Mouse (Mus musculus) CH12.LX (cell line): ENCODE measurements around the gene Pon3. TPM values are rescaled to one million over a fixed set of nuclear protein-coding genes. Genes with fewer than 3 reads are reported as not detected.

Experiments used
- DNase-seq: peaks from one replicate; pipeline ENCODE4 v3.0.0-alpha.2; 2013; ENCODE audit errors: extremely low read depth
- H3K27ac ChIP-seq: 2 replicates; pipeline ENCODE4 v1.5.1; 2012; ENCODE audit warnings: low read depth, mild to moderate bottlenecking, control low read depth, moderate library complexity; ENCODE audit not compliant: insufficient read depth
- H3K27me3 ChIP-seq: replicated peaks from 2 replicates; pipeline ENCODE3; 2012; ENCODE audit warnings: inconsistent platforms
- H3K36me3 ChIP-seq, 2 experiments: replicated peaks in 1 of 2; 2 replicates each; pipeline versions ENCODE3 to v1.6.1; 2012; ENCODE audit warnings: inconsistent platforms in 1 of 2, low read length in 1 of 2, mild to moderate bottlenecking in 1 of 2, mixed read lengths in 1 of 2, moderate library complexity in 1 of 2; ENCODE audit not compliant: control insufficient read depth in 1 of 2, insufficient read depth in 1 of 2
- H3K4me1 ChIP-seq, 2 experiments: 2 replicates each; pipeline ENCODE4 v1.6.1; 2012; ENCODE audit warnings: inconsistent platforms in 1 of 2, moderate library complexity in 1 of 2; ENCODE audit not compliant: insufficient read depth in 2 of 2, control insufficient read depth in 1 of 2
- H3K4me2 ChIP-seq: 2 replicates; pipeline ENCODE4 v1.6.1; 2012; ENCODE audit warnings: low read depth, mild to moderate bottlenecking, control low read depth; ENCODE audit not compliant: poor library complexity, insufficient read depth, severe bottlenecking
- H3K4me3 ChIP-seq, 3 experiments: fragments of 150-350 bp in 1 of 3; sonication (generic) in 1 of 3; replicated peaks in 1 of 3; 2 replicates each; pipeline versions ENCODE3 to v1.5.1; 2011 to 2012; ENCODE audit warnings: low read depth in 2 of 3, low read length in 2 of 3, mild to moderate bottlenecking in 2 of 3, moderate library complexity in 2 of 3, control low read depth in 1 of 3, improper control_type of control experiment in 1 of 3, inconsistent platforms in 1 of 3, mixed read lengths in 1 of 3; ENCODE audit not compliant: poor library complexity in 1 of 3
- H3K79me2 ChIP-seq: replicated peaks from 2 replicates; pipeline ENCODE4 v1.6.1; 2012; ENCODE audit warnings: mild to moderate bottlenecking, moderate library complexity; ENCODE audit not compliant: control insufficient read depth, poor library complexity, insufficient read depth, severe bottlenecking; ENCODE audit errors: extremely low read depth
- H3K9ac ChIP-seq: 2 replicates; pipeline ENCODE4 v1.6.1; 2012; ENCODE audit warnings: low read depth, mild to moderate bottlenecking, control low read depth, moderate library complexity; ENCODE audit not compliant: insufficient read depth
- H3K9me3 ChIP-seq: replicated peaks from 2 replicates; pipeline ENCODE3; 2012; ENCODE audit warnings: low read length, inconsistent platforms, mixed read lengths
- BHLHE40 ChIP-seq: IDR thresholded peaks from 2 replicates; pipeline ENCODE4 v1.6.1; 2011; ENCODE audit warnings: mild to moderate bottlenecking, low read depth, low read length, improper control_type of control experiment
- CHD2 ChIP-seq: IDR thresholded peaks from 2 replicates; pipeline ENCODE4 v1.6.1; 2011; ENCODE audit warnings: low read length, improper control_type of control experiment
- CTCF ChIP-seq, 2 experiments: IDR thresholded peaks in 1 of 2; conservative IDR thresholded peaks in 1 of 2; 2 replicates each; pipeline ENCODE4 v1.5.1; 2011 to 2012; ENCODE audit warnings: low read depth in 2 of 2, low read length in 2 of 2, improper control_type of control experiment in 1 of 2, inconsistent platforms in 1 of 2, mild to moderate bottlenecking in 1 of 2, moderate library complexity in 1 of 2
- ELF1 ChIP-seq: IDR thresholded peaks from 2 replicates; pipeline ENCODE4 v1.6.1; 2014; ENCODE audit warnings: low read depth, mild to moderate bottlenecking, inconsistent platforms, low read length, improper control_type of control experiment
- ETS1 ChIP-seq: conservative IDR thresholded peaks from 2 replicates; pipeline ENCODE4 v1.6.1; 2012; ENCODE audit warnings: low read depth, mild to moderate bottlenecking, inconsistent platforms, low read length, improper control_type of control experiment, moderate library complexity
- GABPA ChIP-seq: IDR thresholded peaks from 2 replicates; pipeline ENCODE4 v1.6.1; 2012; ENCODE audit warnings: low read depth, low read length, improper control_type of control experiment, inconsistent platforms; ENCODE audit not compliant: insufficient replicate concordance
- HCFC1 ChIP-seq: IDR thresholded peaks from 2 replicates; pipeline ENCODE4 v1.6.1; 2012; ENCODE audit warnings: low read depth, mild to moderate bottlenecking, inconsistent platforms, low read length, improper control_type of control experiment
- JUN ChIP-seq: IDR thresholded peaks from 2 replicates; pipeline ENCODE4 v1.6.1; 2011; ENCODE audit warnings: low read depth, mild to moderate bottlenecking, low read length, improper control_type of control experiment, moderate library complexity; ENCODE audit not compliant: insufficient read depth
- KAT2A ChIP-seq: IDR thresholded peaks from 2 replicates; pipeline ENCODE4 v1.6.1; 2012; ENCODE audit warnings: low read length, improper control_type of control experiment, inconsistent platforms; ENCODE audit not compliant: insufficient replicate concordance
- MYC ChIP-seq: IDR thresholded peaks from 2 replicates; pipeline ENCODE4 v1.6.1; 2011; ENCODE audit warnings: low read depth, mild to moderate bottlenecking, improper control_type of control experiment, low read length
- NELFE ChIP-seq: IDR thresholded peaks from 2 replicates; pipeline ENCODE4 v1.6.1; 2011; ENCODE audit warnings: low read depth, low read length, improper control_type of control experiment
- NRF1 ChIP-seq: IDR thresholded peaks from 2 replicates; pipeline ENCODE4 v1.6.1; 2014; ENCODE audit warnings: low read depth, mild to moderate bottlenecking, inconsistent platforms, low read length, improper control_type of control experiment, moderate library complexity
- PAX5 ChIP-seq: IDR thresholded peaks from 2 replicates; pipeline ENCODE4 v1.6.1; 2012; ENCODE audit warnings: low read length, inconsistent platforms, mixed read lengths
- POLR2A ChIP-seq: IDR thresholded peaks from 2 replicates; pipeline ENCODE4 v1.6.1; 2011; ENCODE audit warnings: low read depth, mild to moderate bottlenecking, improper control_type of control experiment, low read length
- POLR2AphosphoS2 ChIP-seq: IDR thresholded peaks from 2 replicates; pipeline ENCODE4 v1.6.1; 2011; ENCODE audit warnings: low read depth, low read length, improper control_type of control experiment
- RAD21 ChIP-seq: IDR thresholded peaks from 2 replicates; pipeline ENCODE4 v1.6.1; 2011; ENCODE audit warnings: low read depth, mild to moderate bottlenecking, low read length, improper control_type of control experiment, moderate library complexity
- RCOR1 ChIP-seq: conservative IDR thresholded peaks from 2 replicates; pipeline ENCODE4 v1.6.1; 2012; ENCODE audit warnings: low read depth, mild to moderate bottlenecking, inconsistent platforms, low read length, improper control_type of control experiment
- SIN3A ChIP-seq: IDR thresholded peaks from 2 replicates; pipeline ENCODE4 v1.6.1; 2012; ENCODE audit warnings: low read length, improper control_type of control experiment, inconsistent platforms
- TBP ChIP-seq: conservative IDR thresholded peaks from 2 replicates; pipeline ENCODE4 v1.6.1; 2011; ENCODE audit warnings: low read depth, low read length, improper control_type of control experiment
- TCF12 ChIP-seq: IDR thresholded peaks from 2 replicates; pipeline ENCODE4 v1.6.1; 2014; ENCODE audit warnings: low read depth, mild to moderate bottlenecking, inconsistent platforms, low read length, improper control_type of control experiment
- USF1 ChIP-seq: IDR thresholded peaks from 2 replicates; pipeline ENCODE4 v1.6.1; 2014; ENCODE audit warnings: low read depth, mild to moderate bottlenecking, inconsistent platforms, low read length, improper control_type of control experiment
- USF2 ChIP-seq: conservative IDR thresholded peaks from 2 replicates; pipeline ENCODE4 v1.6.1; 2011; ENCODE audit warnings: low read depth, low read length, improper control_type of control experiment
- ZC3H11A ChIP-seq: IDR thresholded peaks from 2 replicates; pipeline ENCODE4 v1.6.1; 2012; ENCODE audit warnings: low read depth, mild to moderate bottlenecking, inconsistent platforms, low read length, improper control_type of control experiment
- ZKSCAN1 ChIP-seq: IDR thresholded peaks from 2 replicates; pipeline ENCODE4 v1.6.1; 2012; ENCODE audit warnings: low read depth, inconsistent platforms, low read length, improper control_type of control experiment, borderline replicate concordance
- ZMIZ1 ChIP-seq: IDR thresholded peaks from 2 replicates; pipeline ENCODE4 v1.6.1; 2012; ENCODE audit warnings: low read depth, mild to moderate bottlenecking, inconsistent platforms, low read length, improper control_type of control experiment
- ZNF384 ChIP-seq: IDR thresholded peaks from 2 replicates; pipeline ENCODE4 v1.6.1; 2012; ENCODE audit warnings: low read depth, low read length, improper control_type of control experiment, inconsistent platforms
- dilution Hi-C: fragments of 300-500 bp; cut with MboI; formaldehyde crosslinking; loops from 2 replicates; pipeline ENCODE4 v1.14.3; 2020; ENCODE audit warnings: low sequenced_read_pairs; ENCODE audit not compliant: extremely low pct_unique_long_range_greater_than_20kb, extremely low pct_ligation_motif_present
- in situ Hi-C: fragments of 300-500 bp; cut with MboI; formaldehyde crosslinking; loops from 3 replicates; pipeline ENCODE4 v1.14.3; 2019; ENCODE audit warnings: low sequenced_read_pairs, low pct_ligation_motif_present, low pct_unique_long_range_greater_than_20kb, mixed read lengths
- polyA plus RNA-seq: library from polyadenylated mRNA; unstranded; fragments of >175 nt; gene quantifications from 2 replicates; pipeline ENCODE4 v1.2.1, GENCODE M21; 2012; ENCODE audit warnings: low read depth; ENCODE audit not compliant: insufficient read length
- total RNA-seq, 2 experiments: library from RNA; depleted of rRNA; stranded (reverse); fragments of 300-350 nt in 1 of 2; fragments of >200 nt in 1 of 2; gene quantifications; 2 replicates each; pipeline ENCODE4 v1.2.3; 2012 to 2014

The Pon3 gene
- total and polyA plus RNA-seq, 3 experiments: 13.4 to 33.1 (median 27.5) TPM

GRCm38 (mm10) chr6:5254869-5255268 lies 1.2 kb downstream of the Pon3 start:
- TF ChIP-seq KAT2A: no peak
- TF ChIP-seq POLR2A: no peak
- no peak for TF ChIP-seq BHLHE40
- TF ChIP-seq POLR2AphosphoS2: no peak
- no peak for TF ChIP-seq TCF12
- TF ChIP-seq ZKSCAN1: no peak
- no peak for TF ChIP-seq ETS1
- no peak for TF ChIP-seq NELFE
- TF ChIP-seq ZMIZ1: no peak
- TF ChIP-seq RAD21: no peak
- no peak for TF ChIP-seq GABPA
- no peak for TF ChIP-seq USF1
- peaks cover 3 to 25% of the 10 kb centered on the region in 2 experiments for H3K4me1 ChIP-seq
- in situ Hi-C loops (no loop called here), dilution Hi-C loops (no loop called here)
- H3K4me3 ChIP-seq: peak overlapping the region in 2 of 3 experiments; percentile 81 to 87
- H3K27me3 ChIP-seq: no peaks in the 10 kb centered on the region
- H3K79me2 ChIP-seq: no peaks in the 10 kb centered on the region
- H3K4me2 ChIP-seq: peak overlapping the region; percentile 82
- no peak for DNase-seq
- H3K9me3 ChIP-seq: no peaks in the 10 kb centered on the region
- H3K27ac ChIP-seq: no peak overlapping the region
- peaks cover 0 to 31% of the 10 kb centered on the region in 2 experiments for H3K36me3 ChIP-seq
- H3K9ac ChIP-seq: peak overlapping the region; percentile 58; the same call in 1 of the 2 replicates

GRCm38 (mm10) chr6:5245926-5246325 lies 10.2 kb downstream of the Pon3 start:
- Histone ChIP-seq H3K4me2 (no peak overlapping the region), H3K4me3 (no peak overlapping the region), H3K27ac (no peak overlapping the region), H3K4me1 (no peaks in the 10 kb centered on the region), H3K79me2 (0 out of 2 replicates have a peak, but pooled peaks cover 2% of the 10 kb centered on the region), H3K36me3 (peaks cover 7 to 77% of the 10 kb centered on the region in 2 experiments), H3K27me3 (no peaks in the 10 kb centered on the region), H3K9ac (no peak overlapping the region), H3K9me3 (no peaks in the 10 kb centered on the region)
- TF ChIP-seq HCFC1 (no peak), GABPA (no peak), JUN (no peak), NRF1 (no peak), RCOR1 (no peak), PAX5 (no peak), CHD2 (no peak), TBP (no peak), ETS1 (no peak), MYC (no peak), SIN3A (no peak), NELFE (no peak), USF2 (no peak), ZC3H11A (no peak), ELF1 (no peak), KAT2A (no peak), CTCF (conservative IDR thresholded peaks at IDR 0.05 in 1 of 2, IDR thresholded peaks at IDR 0.05 in 1 of 2; ENCODE audit: low read depth in 2 of 2, low read length in 2 of 2) (no peak), ZMIZ1 (no peak), ZNF384 (no peak)
- no peak for DNase-seq
- in situ Hi-C loops (no loop called here), dilution Hi-C loops (no loop called here)
